Mouse (Mus musculus) WW6 (cell line): ENCODE data around the gene Scfd2.

ENCODE experiments used
- DNase-seq: peaks from one replicate; pipeline ENCODE4 v3.0.0-alpha.2; 2013; ENCODE audit warnings: low read depth, low spot score

The Scfd2 gene

GRCm38 (mm10) chr5:74204465-74204864 lies 327.1 kb downstream of the Scfd2 start:
- no peak for DNase-seq

- DNase-seq = no peak
Observed at GRCm38 (mm10) chr5:74202515-74202914, 329.0 kb downstream of the Scfd2 start.

GRCm38 (mm10) chr5:74201570-74202357 lies 329.8 kb downstream of the Scfd2 start:
- DNase-seq = no peak

GRCm38 (mm10) chr5:74200481-74200880 lies 331.1 kb downstream of the Scfd2 start:
- no peak for DNase-seq

- DNase-seq = no peak
Observed at GRCm38 (mm10) chr5:74199793-74200192, 331.8 kb downstream of the Scfd2 start.

GRCm38 (mm10) chr5:74198446-74198845 lies 333.1 kb downstream of the Scfd2 start:
- no peak for DNase-seq

GRCm38 (mm10) chr5:74197541-74198330 lies 333.8 kb downstream of the Scfd2 start:
- DNase-seq = no peak

- no peak for DNase-seq
Observed at GRCm38 (mm10) chr5:74196307-74196618, 335.3 kb downstream of the Scfd2 start.

GRCm38 (mm10) chr5:74195614-74196306 lies 335.8 kb downstream of the Scfd2 start:
- DNase-seq = no peak

GRCm38 (mm10) chr5:74194841-74195613 lies 336.5 kb downstream of the Scfd2 start, which contains the start of gene Rasl11b:
Rasl11b (plus strand) TSS chr5:74195286.
- peak; percentile 67 for DNase-seq

- DNase-seq = no peak
Observed at GRCm38 (mm10) chr5:74194027-74194840, 337.3 kb downstream of the Scfd2 start.

GRCm38 (mm10) chr5:74193626-74194025 lies 337.9 kb downstream of the Scfd2 start:
- no peak for DNase-seq

GRCm38 (mm10) chr5:74193008-74193407 lies 338.6 kb downstream of the Scfd2 start:
- DNase-seq = no peak

GRCm38 (mm10) chr5:74190911-74191310 lies 340.6 kb downstream of the Scfd2 start:
- no peak for DNase-seq

GRCm38 (mm10) chr5:74190161-74190491 lies 341.4 kb downstream of the Scfd2 start:
- no peak for DNase-seq

- no peak for DNase-seq
Observed at GRCm38 (mm10) chr5:74189484-74190160, 341.9 kb downstream of the Scfd2 start.

- no peak for DNase-seq
Observed at GRCm38 (mm10) chr5:74188886-74189285, 342.7 kb downstream of the Scfd2 start.

GRCm38 (mm10) chr5:74188076-74188475 lies 343.5 kb downstream of the Scfd2 start:
- no peak for DNase-seq

- no peak for DNase-seq
Observed at GRCm38 (mm10) chr5:74184607-74185006, 347.0 kb downstream of the Scfd2 start.

- no peak for DNase-seq
Observed at GRCm38 (mm10) chr5:74183118-74183517, 348.4 kb downstream of the Scfd2 start.
